Mouse (Mus musculus) thymus, adult 2 months (tissue): ENCODE measurements at regions not wholly inside any gene's neighbourhood (a gene's known extent, or its start where the extent isn't known, plus 50 kb on each side); places are given as distances from the start of the nearest gene placed in this dataset.

Experiments
- CTCF ChIP-seq: fragments of 200-500 bp; IDR thresholded peaks from 2 replicates; pipeline ENCODE4 v1.5.1; 2012; ENCODE audit warnings: mild to moderate bottlenecking, control low read depth, low read length, moderate library complexity, borderline replicate concordance; ENCODE audit not compliant: control insufficient read depth, poor library complexity, insufficient read depth; ENCODE audit errors: extremely low read depth
- POLR2A ChIP-seq: fragments of 200-500 bp; IDR thresholded peaks from 2 replicates; pipeline ENCODE4 v1.6.1; 2012; ENCODE audit warnings: mild to moderate bottlenecking, low read length, control low read depth, moderate library complexity; ENCODE audit not compliant: control insufficient read depth, poor library complexity, insufficient read depth; ENCODE audit errors: extremely low read depth

- TF ChIP-seq POLR2A, result no peak
- TF ChIP-seq CTCF, result no peak
Measured at GRCm38 (mm10) chr11:20967321-20967984, 123.6 kb upstream of the Peli1 start.
